Mouse (Mus musculus): ENCODE measurements around the gene Snx22. TPM values are rescaled to one million over a fixed set of nuclear protein-coding genes. Genes with fewer than 3 reads are reported as not detected.

Gene Snx22
- polyA plus RNA-seq, 1 experiment from 2014 or later = 13.1 TPM

GRCm38 (mm10) chr9:66101577-66101976 is 32.1 kb upstream of the Snx22 start:
- H3K9me3 ChIP-seq (replicated peaks; ENCODE audit: control insufficient read depth, low read length, poor library complexity, severe bottlenecking) = no peaks in the 10 kb centered on the region
- no peak for ATAC-seq
- no peaks in the 10 kb centered on the region for H3K4me1 ChIP-seq (ENCODE audit: control insufficient read depth, insufficient read depth, low read length)
- H3K9ac ChIP-seq (ENCODE audit: low read depth, low read length) = no peak overlapping the region
- no peak overlapping the region for H3K4me3 ChIP-seq (ENCODE audit: low read depth, low read length)
- WGBS = 86% methylated on average over 8 of the region's 8 CpGs
- H3K4me2 ChIP-seq (ENCODE audit: low read length) = no peak overlapping the region
- H3K36me3 ChIP-seq (ENCODE audit: control insufficient read depth, insufficient read depth, low read length) = peaks cover 45% of the 10 kb centered on the region
- no peaks in the 10 kb centered on the region for H3K27me3 ChIP-seq (ENCODE audit: control insufficient read depth, insufficient read depth, low read depth, low read length)
- no peak overlapping the region for H3K27ac ChIP-seq (ENCODE audit: low read length)

GRCm38 (mm10) chr9:66092664-66093063 is 23.1 kb upstream of the Snx22 start:
- H3K36me3 ChIP-seq (ENCODE audit: control insufficient read depth, insufficient read depth, low read length) = peaks cover 67% of the 10 kb centered on the region
- H3K4me2 ChIP-seq (ENCODE audit: low read length) = no peak overlapping the region
- H3K9ac ChIP-seq (ENCODE audit: low read depth, low read length) = no peak overlapping the region
- ATAC-seq = no peak
- H3K4me1 ChIP-seq (ENCODE audit: control insufficient read depth, insufficient read depth, low read length) = no peaks in the 10 kb centered on the region
- no peaks in the 10 kb centered on the region for H3K9me3 ChIP-seq (replicated peaks; ENCODE audit: control insufficient read depth, low read length, poor library complexity, severe bottlenecking)
- no peak overlapping the region for H3K4me3 ChIP-seq (ENCODE audit: low read depth, low read length)
- no peak overlapping the region for H3K27ac ChIP-seq (ENCODE audit: low read length)
- WGBS = 86% methylated on average over 2 of the region's 2 CpGs
- no peaks in the 10 kb centered on the region for H3K27me3 ChIP-seq (ENCODE audit: control insufficient read depth, insufficient read depth, low read depth, low read length)

- Histone ChIP-seq H3K9me3 (replicated peaks; ENCODE audit: control insufficient read depth, low read length, poor library complexity, severe bottlenecking) (no peaks in the 10 kb centered on the region), H3K4me3 (ENCODE audit: low read depth, low read length) (no peak overlapping the region), H3K27me3 (ENCODE audit: control insufficient read depth, insufficient read depth, low read depth, low read length) (no peaks in the 10 kb centered on the region), H3K4me1 (ENCODE audit: control insufficient read depth, insufficient read depth, low read length) (no peaks in the 10 kb centered on the region), H3K4me2 (ENCODE audit: low read length) (no peak overlapping the region), H3K36me3 (ENCODE audit: control insufficient read depth, insufficient read depth, low read length) (peaks cover 66% of the 10 kb centered on the region), H3K9ac (ENCODE audit: low read depth, low read length) (no peak overlapping the region), H3K27ac (ENCODE audit: low read length) (no peak overlapping the region)
- WGBS = 81% methylated on average over 6 of the region's 6 CpGs
- ATAC-seq = no peak
Observed at GRCm38 (mm10) chr9:66091327-66092231, 22.1 kb upstream of the Snx22 start.

- Histone ChIP-seq H3K36me3 (ENCODE audit: control insufficient read depth, insufficient read depth, low read length) (peaks cover 60% of the 10 kb centered on the region), H3K27me3 (ENCODE audit: control insufficient read depth, insufficient read depth, low read depth, low read length) (no peaks in the 10 kb centered on the region), H3K9me3 (replicated peaks; ENCODE audit: control insufficient read depth, low read length, poor library complexity, severe bottlenecking) (no peaks in the 10 kb centered on the region), H3K4me1 (ENCODE audit: control insufficient read depth, insufficient read depth, low read length) (no peaks in the 10 kb centered on the region), H3K27ac (ENCODE audit: low read length) (no peak overlapping the region), H3K9ac (ENCODE audit: low read depth, low read length) (no peak overlapping the region), H3K4me3 (ENCODE audit: low read depth, low read length) (no peak overlapping the region), H3K4me2 (ENCODE audit: low read length) (no peak overlapping the region)
- WGBS = 91% methylated on average over 13 of the region's 13 CpGs
- ATAC-seq = no peak
Observed at GRCm38 (mm10) chr9:66090593-66091244, 21.2 kb upstream of the Snx22 start.

GRCm38 (mm10) chr9:66088411-66088810 is 18.9 kb upstream of the Snx22 start:
- Histone ChIP-seq H3K4me1 (ENCODE audit: control insufficient read depth, insufficient read depth, low read length) (no peaks in the 10 kb centered on the region), H3K9me3 (replicated peaks; ENCODE audit: control insufficient read depth, low read length, poor library complexity, severe bottlenecking) (no peaks in the 10 kb centered on the region), H3K4me3 (ENCODE audit: low read depth, low read length) (no peak overlapping the region), H3K9ac (ENCODE audit: low read depth, low read length) (no peak overlapping the region), H3K4me2 (ENCODE audit: low read length) (no peak overlapping the region), H3K27ac (ENCODE audit: low read length) (no peak overlapping the region), H3K27me3 (ENCODE audit: control insufficient read depth, insufficient read depth, low read depth, low read length) (no peaks in the 10 kb centered on the region), H3K36me3 (ENCODE audit: control insufficient read depth, insufficient read depth, low read length) (peaks cover 39% of the 10 kb centered on the region)
- 42% methylated on average over 4 of the region's 4 CpGs for WGBS
- no peak for ATAC-seq

- WGBS = 89% methylated on average over 7 of the region's 7 CpGs
- Histone ChIP-seq H3K27ac (ENCODE audit: low read length) (no peak overlapping the region), H3K36me3 (ENCODE audit: control insufficient read depth, insufficient read depth, low read length) (peaks cover 28% of the 10 kb centered on the region), H3K27me3 (ENCODE audit: control insufficient read depth, insufficient read depth, low read depth, low read length) (no peaks in the 10 kb centered on the region), H3K4me1 (ENCODE audit: control insufficient read depth, insufficient read depth, low read length) (no peaks in the 10 kb centered on the region), H3K4me3 (ENCODE audit: low read depth, low read length) (no peak overlapping the region), H3K9me3 (replicated peaks; ENCODE audit: control insufficient read depth, low read length, poor library complexity, severe bottlenecking) (no peaks in the 10 kb centered on the region), H3K4me2 (ENCODE audit: low read length) (no peak overlapping the region), H3K9ac (ENCODE audit: low read depth, low read length) (no peak overlapping the region)
- ATAC-seq = no peak
Observed at GRCm38 (mm10) chr9:66087062-66087461, 17.5 kb upstream of the Snx22 start.

- ATAC-seq = no peak
- no peak overlapping the region for H3K4me3 ChIP-seq (ENCODE audit: low read depth, low read length)
- H3K9me3 ChIP-seq (replicated peaks; ENCODE audit: control insufficient read depth, low read length, poor library complexity, severe bottlenecking) = no peaks in the 10 kb centered on the region
- H3K4me2 ChIP-seq (ENCODE audit: low read length) = no peak overlapping the region
- H3K4me1 ChIP-seq (ENCODE audit: control insufficient read depth, insufficient read depth, low read length) = no peaks in the 10 kb centered on the region
- WGBS = 85% methylated on average over 3 of the region's 3 CpGs
- peaks cover 14% of the 10 kb centered on the region for H3K36me3 ChIP-seq (ENCODE audit: control insufficient read depth, insufficient read depth, low read length)
- H3K27ac ChIP-seq (ENCODE audit: low read length) = no peak overlapping the region
- H3K27me3 ChIP-seq (ENCODE audit: control insufficient read depth, insufficient read depth, low read depth, low read length) = no peaks in the 10 kb centered on the region
- no peak overlapping the region for H3K9ac ChIP-seq (ENCODE audit: low read depth, low read length)
Observed at GRCm38 (mm10) chr9:66084171-66084570, 14.7 kb upstream of the Snx22 start.

- Histone ChIP-seq H3K4me3 (ENCODE audit: low read depth, low read length) (no peak overlapping the region), H3K36me3 (ENCODE audit: control insufficient read depth, insufficient read depth, low read length) (peaks cover under 1% of the 10 kb centered on the region; the same call in 1 of the 2 replicates), H3K27ac (ENCODE audit: low read length) (no peak overlapping the region), H3K27me3 (ENCODE audit: control insufficient read depth, insufficient read depth, low read depth, low read length) (no peaks in the 10 kb centered on the region), H3K4me2 (ENCODE audit: low read length) (no peak overlapping the region), H3K4me1 (ENCODE audit: control insufficient read depth, insufficient read depth, low read length) (no peaks in the 10 kb centered on the region), H3K9me3 (replicated peaks; ENCODE audit: control insufficient read depth, low read length, poor library complexity, severe bottlenecking) (no peaks in the 10 kb centered on the region), H3K9ac (ENCODE audit: low read depth, low read length) (no peak overlapping the region)
- 77% methylated on average over 4 of the region's 4 CpGs for WGBS
- ATAC-seq = no peak
Observed at GRCm38 (mm10) chr9:66081999-66082398, 12.5 kb upstream of the Snx22 start.

- no peaks in the 10 kb centered on the region for H3K4me1 ChIP-seq (ENCODE audit: control insufficient read depth, insufficient read depth, low read length)
- H3K9ac ChIP-seq (ENCODE audit: low read depth, low read length) = no peak overlapping the region
- H3K4me3 ChIP-seq (ENCODE audit: low read depth, low read length) = no peak overlapping the region
- no peaks in the 10 kb centered on the region for H3K27me3 ChIP-seq (ENCODE audit: control insufficient read depth, insufficient read depth, low read depth, low read length)
- H3K9me3 ChIP-seq (replicated peaks; ENCODE audit: control insufficient read depth, low read length, poor library complexity, severe bottlenecking) = no peaks in the 10 kb centered on the region
- 84% methylated on average over 3 of the region's 3 CpGs for WGBS
- H3K4me2 ChIP-seq (ENCODE audit: low read length) = no peak overlapping the region
- ATAC-seq = no peak
- H3K27ac ChIP-seq (ENCODE audit: low read length) = no peak overlapping the region
- H3K36me3 ChIP-seq (ENCODE audit: control insufficient read depth, insufficient read depth, low read length) = no peaks in the 10 kb centered on the region
Observed at GRCm38 (mm10) chr9:66080804-66081459, 11.4 kb upstream of the Snx22 start.
